Mouse (Mus musculus): ENCODE results near the gene Zbtb16. TPM values are rescaled to one million over a fixed set of nuclear protein-coding genes. Genes with fewer than 3 reads are reported as not detected.

Gene Zbtb16
- 1.6 and 4.3 TPM in 2 replicates for polyA plus RNA-seq (2012; ENCODE audit: low replicate concordance)

GRCm38 (mm10) chr9:48835631-48836565 is at the start of gene Zbtb16:
TSS of gene Zbtb16 (minus strand) at chr9:48836222.

GRCm38 (mm10) chr9:48604939-48605598 is 231.0 kb downstream of the Zbtb16 start, which contains the start of gene Nnmt:
TSS of gene Nnmt (minus strand) at chr9:48605153.

Other genes starting within 250 kb of the Zbtb16 start
- gene Nnmt, start 231.1 kb downstream of the Zbtb16 start, polyA plus RNA-seq (2012; ENCODE audit: low replicate concordance), result not detected in 2 replicates
- gene Htr3a, start 74.9 kb upstream of the Zbtb16 start, polyA plus RNA-seq (2012; ENCODE audit: low replicate concordance), result not detected in 2 replicates
- gene Htr3b, start 128.8 kb upstream of the Zbtb16 start, polyA plus RNA-seq (2012; ENCODE audit: low replicate concordance), result 0.07 TPM in 1 of 2 replicates, not detected in the other
- gene Usp28, start 149.2 kb upstream of the Zbtb16 start, polyA plus RNA-seq (2012; ENCODE audit: low replicate concordance), result 15.5 and 16.0 TPM in 2 replicates
- gene Zw10, start 219.4 kb upstream of the Zbtb16 start, polyA plus RNA-seq (2012; ENCODE audit: low replicate concordance), result 3.5 and 3.8 TPM in 2 replicates
- not detected in 2 replicates for gene Tmprss5, start 245.0 kb upstream of the Zbtb16 start, polyA plus RNA-seq (2012; ENCODE audit: low replicate concordance)